Mouse (Mus musculus): ENCODE measurements at regions not wholly inside any gene's neighbourhood (a gene's known extent, or its start where the extent isn't known, plus 50 kb on each side); places are given as distances from the start of the nearest gene placed in this dataset.

DNA sequence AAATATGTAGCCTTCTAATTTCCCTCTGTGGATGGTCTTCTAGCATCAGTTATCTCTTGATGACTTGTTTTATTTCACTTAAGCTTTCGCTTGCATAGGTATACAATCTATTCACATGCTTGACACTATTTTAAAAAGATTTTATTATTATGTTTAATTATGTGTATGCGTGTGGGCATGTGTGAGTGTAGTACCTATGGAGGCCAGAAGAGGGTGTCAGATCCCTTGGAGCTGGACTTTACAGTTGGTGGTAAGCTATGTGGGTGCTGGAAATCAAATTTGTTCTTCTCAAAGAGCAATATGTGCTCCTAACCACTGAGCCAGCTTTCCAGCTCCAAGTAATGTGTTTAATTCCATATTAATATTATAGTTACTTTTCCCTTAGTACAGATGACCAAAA is 372.6 kb upstream of the Camk1g start:
- ATAC-seq, result no peak
- no peak overlapping the region for H3K4me2 ChIP-seq (replicated peaks; ENCODE audit: low read depth)
- TF ChIP-seq CTCF (IDR thresholded peaks at IDR 0.05; ENCODE audit: low read depth), result peak; percentile 15; the same call in 1 of the 2 replicates
- 89% methylated on average over 2 of the region's 2 CpGs for WGBS
- H3K4me3 ChIP-seq (ENCODE audit: low read depth, low read length), result no peak overlapping the region
- no peaks in the 10 kb centered on the region for H3K9me3 ChIP-seq (ENCODE audit: control insufficient read depth)
- H3K27ac ChIP-seq (ENCODE audit: low read depth, low read length), result no peak overlapping the region
- H3K27me3 ChIP-seq (replicated peaks; ENCODE audit: control insufficient read depth, insufficient read depth, low read length), result no peaks in the 10 kb centered on the region
- no peak overlapping the region for H3K9ac ChIP-seq (ENCODE audit: low read depth, low read length)
- no peaks in the 10 kb centered on the region for H3K36me3 ChIP-seq (ENCODE audit: control insufficient read depth, insufficient read depth)
- H3K4me1 ChIP-seq (replicated peaks; ENCODE audit: control insufficient read depth, insufficient read depth, low read length), result no peaks in the 10 kb centered on the region

GRCm38 (mm10) chr1:193738821-193739220 is 368.7 kb upstream of the Camk1g start:
- H3K36me3 ChIP-seq (ENCODE audit: control insufficient read depth, insufficient read depth), result no peaks in the 10 kb centered on the region
- H3K27me3 ChIP-seq (replicated peaks; ENCODE audit: control insufficient read depth, insufficient read depth, low read length), result no peaks in the 10 kb centered on the region
- ATAC-seq, result no peak
- no peak overlapping the region for H3K27ac ChIP-seq (ENCODE audit: low read depth, low read length)
- no peaks in the 10 kb centered on the region for H3K9me3 ChIP-seq (ENCODE audit: control insufficient read depth)
- TF ChIP-seq CTCF (IDR thresholded peaks at IDR 0.05; ENCODE audit: low read depth), result no peak
- H3K9ac ChIP-seq (ENCODE audit: low read depth, low read length), result no peak overlapping the region
- H3K4me1 ChIP-seq (replicated peaks; ENCODE audit: control insufficient read depth, insufficient read depth, low read length), result no peaks in the 10 kb centered on the region
- H3K4me3 ChIP-seq (ENCODE audit: low read depth, low read length), result no peak overlapping the region
- 62% methylated on average over 6 of the region's 6 CpGs for WGBS
- H3K4me2 ChIP-seq (replicated peaks; ENCODE audit: low read depth), result no peak overlapping the region

- no peaks in the 10 kb centered on the region for H3K4me1 ChIP-seq (replicated peaks; ENCODE audit: control insufficient read depth, insufficient read depth, low read length)
- no peaks in the 10 kb centered on the region for H3K9me3 ChIP-seq (ENCODE audit: control insufficient read depth)
- TF ChIP-seq CTCF (IDR thresholded peaks at IDR 0.05; ENCODE audit: low read depth), result no peak
- no peaks in the 10 kb centered on the region for H3K36me3 ChIP-seq (ENCODE audit: control insufficient read depth, insufficient read depth)
- no peak for ATAC-seq
- H3K27ac ChIP-seq (ENCODE audit: low read depth, low read length), result no peak overlapping the region
- no peak overlapping the region for H3K4me3 ChIP-seq (ENCODE audit: low read depth, low read length)
- no peak overlapping the region for H3K4me2 ChIP-seq (replicated peaks; ENCODE audit: low read depth)
- 89% methylated on average over 1 of the region's 1 CpGs for WGBS
- H3K27me3 ChIP-seq (replicated peaks; ENCODE audit: control insufficient read depth, insufficient read depth, low read length), result no peaks in the 10 kb centered on the region
- H3K9ac ChIP-seq (ENCODE audit: low read depth, low read length), result no peak overlapping the region
Measured at GRCm38 (mm10) chr1:193735949-193736518, 365.9 kb upstream of the Camk1g start.

- no peaks in the 10 kb centered on the region for H3K9me3 ChIP-seq (ENCODE audit: control insufficient read depth)
Measured at GRCm38 (mm10) chr1:193734014-193734763, 364.1 kb upstream of the Camk1g start.

DNA sequence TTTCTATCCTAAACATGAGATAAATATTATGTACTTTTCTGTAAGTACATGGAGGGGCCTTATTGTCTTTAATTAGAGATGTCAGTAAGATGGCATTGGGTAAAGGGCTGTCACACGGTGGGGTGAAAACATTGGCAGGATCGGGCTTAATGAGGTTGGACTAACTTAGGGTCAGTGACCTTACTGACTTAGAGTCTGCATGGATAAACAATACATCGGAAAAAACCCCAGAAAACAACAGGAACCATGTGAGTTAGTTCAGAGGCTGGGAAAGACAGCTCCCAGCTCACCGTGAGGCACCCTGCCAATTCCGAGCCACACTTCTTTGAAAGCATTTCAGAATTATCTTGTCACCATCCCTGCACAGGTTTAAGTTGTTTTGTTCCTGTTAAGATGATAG is 363.3 kb upstream of the Camk1g start:
- WGBS, result 21% methylated on average over 5 of the region's 5 CpGs
- no peaks in the 10 kb centered on the region for H3K36me3 ChIP-seq (ENCODE audit: control insufficient read depth, insufficient read depth)
- no peaks in the 10 kb centered on the region for H3K4me1 ChIP-seq (replicated peaks; ENCODE audit: control insufficient read depth, insufficient read depth, low read length)
- H3K9me3 ChIP-seq (ENCODE audit: control insufficient read depth), result no peaks in the 10 kb centered on the region
- no peak for TF ChIP-seq CTCF (IDR thresholded peaks at IDR 0.05; ENCODE audit: low read depth)
- H3K9ac ChIP-seq (ENCODE audit: low read depth, low read length), result no peak overlapping the region
- no peak overlapping the region for H3K4me3 ChIP-seq (ENCODE audit: low read depth, low read length)
- no peak overlapping the region for H3K27ac ChIP-seq (ENCODE audit: low read depth, low read length)
- ATAC-seq, result no peak
- H3K27me3 ChIP-seq (replicated peaks; ENCODE audit: control insufficient read depth, insufficient read depth, low read length), result no peaks in the 10 kb centered on the region
- no peak overlapping the region for H3K4me2 ChIP-seq (replicated peaks; ENCODE audit: low read depth)

More at GRCm38 (mm10) chr1:193734014-193734763, 364.1 kb upstream of the Camk1g start:
- Histone ChIP-seq H3K27ac (ENCODE audit: low read depth, low read length) (no peak overlapping the region), H3K4me1 (replicated peaks; ENCODE audit: control insufficient read depth, insufficient read depth, low read length) (no peaks in the 10 kb centered on the region), H3K9ac (ENCODE audit: low read depth, low read length) (no peak overlapping the region), H3K27me3 (replicated peaks; ENCODE audit: control insufficient read depth, insufficient read depth, low read length) (no peaks in the 10 kb centered on the region), H3K4me2 (replicated peaks; ENCODE audit: low read depth) (no peak overlapping the region), H3K4me3 (ENCODE audit: low read depth, low read length) (no peak overlapping the region), H3K36me3 (ENCODE audit: control insufficient read depth, insufficient read depth) (no peaks in the 10 kb centered on the region)
- WGBS, result 74% methylated on average over 4 of the region's 4 CpGs
- ATAC-seq, result no peak
- TF ChIP-seq CTCF (IDR thresholded peaks at IDR 0.05; ENCODE audit: low read depth), result no peak

- H3K9me3 ChIP-seq (ENCODE audit: control insufficient read depth), result no peaks in the 10 kb centered on the region
- TF ChIP-seq CTCF (IDR thresholded peaks at IDR 0.05; ENCODE audit: low read depth), result no peak
- no peaks in the 10 kb centered on the region for H3K36me3 ChIP-seq (ENCODE audit: control insufficient read depth, insufficient read depth)
- 29% methylated on average over 1 of the region's 1 CpGs for WGBS
- H3K9ac ChIP-seq (ENCODE audit: low read depth, low read length), result no peak overlapping the region
- no peak for ATAC-seq
- H3K4me3 ChIP-seq (ENCODE audit: low read depth, low read length), result no peak overlapping the region
- H3K4me1 ChIP-seq (replicated peaks; ENCODE audit: control insufficient read depth, insufficient read depth, low read length), result no peaks in the 10 kb centered on the region
- H3K4me2 ChIP-seq (replicated peaks; ENCODE audit: low read depth), result no peak overlapping the region
- H3K27me3 ChIP-seq (replicated peaks; ENCODE audit: control insufficient read depth, insufficient read depth, low read length), result no peaks in the 10 kb centered on the region
- no peak overlapping the region for H3K27ac ChIP-seq (ENCODE audit: low read depth, low read length)
Measured at GRCm38 (mm10) chr1:193732113-193732512, 362.0 kb upstream of the Camk1g start.

Measured in intestine, postnatal 0 days (tissue).